Mouse (Mus musculus): Measurements from ENCODE around the gene Casz1.

Gene Casz1

GRCm38 (mm10) chr4:148908760-148909510 is 104.7 kb downstream of the Casz1 start:
- Histone ChIP-seq H3K27me3 (ENCODE audit: control insufficient read depth, insufficient read depth, low read length, poor library complexity, severe bottlenecking) (no peaks in the 10 kb centered on the region), H3K36me3 (ENCODE audit: control insufficient read depth, insufficient read depth, low read length, poor library complexity, severe bottlenecking) (no peaks in the 10 kb centered on the region)
- no peak for DNase-seq (ENCODE audit: low read depth, low spot score)

GRCm38 (mm10) chr4:148909566-148909965 is 105.3 kb downstream of the Casz1 start:
- no peaks in the 10 kb centered on the region for H3K27me3 ChIP-seq (ENCODE audit: control insufficient read depth, insufficient read depth, low read length, poor library complexity, severe bottlenecking)

GRCm38 (mm10) chr4:148912134-148912533 is 107.9 kb downstream of the Casz1 start:
- no peak for DNase-seq (ENCODE audit: low read depth, low spot score)
- H3K36me3 ChIP-seq (ENCODE audit: control insufficient read depth, insufficient read depth, low read length, poor library complexity, severe bottlenecking) = no peaks in the 10 kb centered on the region
- no peaks in the 10 kb centered on the region for H3K27me3 ChIP-seq (ENCODE audit: control insufficient read depth, insufficient read depth, low read length, poor library complexity, severe bottlenecking)

More at GRCm38 (mm10) chr4:148909566-148909965, 105.3 kb downstream of the Casz1 start:
- no peak for DNase-seq (ENCODE audit: low read depth, low spot score)
- no peaks in the 10 kb centered on the region for H3K36me3 ChIP-seq (ENCODE audit: control insufficient read depth, insufficient read depth, low read length, poor library complexity, severe bottlenecking)

GRCm38 (mm10) chr4:148912826-148913590 is 108.8 kb downstream of the Casz1 start:
- no peaks in the 10 kb centered on the region for H3K36me3 ChIP-seq (ENCODE audit: control insufficient read depth, insufficient read depth, low read length, poor library complexity, severe bottlenecking)
- no peaks in the 10 kb centered on the region for H3K27me3 ChIP-seq (ENCODE audit: control insufficient read depth, insufficient read depth, low read length, poor library complexity, severe bottlenecking)
- no peak for DNase-seq (ENCODE audit: low read depth, low spot score)

- Histone ChIP-seq H3K27me3 (ENCODE audit: control insufficient read depth, insufficient read depth, low read length, poor library complexity, severe bottlenecking) (no peaks in the 10 kb centered on the region), H3K36me3 (ENCODE audit: control insufficient read depth, insufficient read depth, low read length, poor library complexity, severe bottlenecking) (no peaks in the 10 kb centered on the region)
- DNase-seq (ENCODE audit: low read depth, low spot score) = no peak
Observed at GRCm38 (mm10) chr4:148914863-148915622, 110.8 kb downstream of the Casz1 start.

- H3K27me3 ChIP-seq (ENCODE audit: control insufficient read depth, insufficient read depth, low read length, poor library complexity, severe bottlenecking) = no peaks in the 10 kb centered on the region
- no peak for DNase-seq (ENCODE audit: low read depth, low spot score)
Observed at GRCm38 (mm10) chr4:148915849-148916248, 111.6 kb downstream of the Casz1 start.

GRCm38 (mm10) chr4:148918707-148919447 is 114.6 kb downstream of the Casz1 start:
- DNase-seq (ENCODE audit: low read depth, low spot score) = no peak
- no peaks in the 10 kb centered on the region for H3K27me3 ChIP-seq (ENCODE audit: control insufficient read depth, insufficient read depth, low read length, poor library complexity, severe bottlenecking)
- no peaks in the 10 kb centered on the region for H3K36me3 ChIP-seq (ENCODE audit: control insufficient read depth, insufficient read depth, low read length, poor library complexity, severe bottlenecking)

More at GRCm38 (mm10) chr4:148915849-148916248, 111.6 kb downstream of the Casz1 start:
- no peaks in the 10 kb centered on the region for H3K36me3 ChIP-seq (ENCODE audit: control insufficient read depth, insufficient read depth, low read length, poor library complexity, severe bottlenecking)

GRCm38 (mm10) chr4:148920610-148921009 is 116.4 kb downstream of the Casz1 start:
- DNase-seq (ENCODE audit: low read depth, low spot score) = no peak
- Histone ChIP-seq H3K27me3 (ENCODE audit: control insufficient read depth, insufficient read depth, low read length, poor library complexity, severe bottlenecking) (no peaks in the 10 kb centered on the region), H3K36me3 (ENCODE audit: control insufficient read depth, insufficient read depth, low read length, poor library complexity, severe bottlenecking) (no peaks in the 10 kb centered on the region)

GRCm38 (mm10) chr4:148922221-148922700 is 118.0 kb downstream of the Casz1 start:
- DNase-seq (ENCODE audit: low read depth, low spot score) = no peak
- no peaks in the 10 kb centered on the region for H3K27me3 ChIP-seq (ENCODE audit: control insufficient read depth, insufficient read depth, low read length, poor library complexity, severe bottlenecking)
- H3K36me3 ChIP-seq (ENCODE audit: control insufficient read depth, insufficient read depth, low read length, poor library complexity, severe bottlenecking) = no peaks in the 10 kb centered on the region

- DNase-seq (ENCODE audit: low read depth, low spot score) = no peak
- no peaks in the 10 kb centered on the region for H3K27me3 ChIP-seq (ENCODE audit: control insufficient read depth, insufficient read depth, low read length, poor library complexity, severe bottlenecking)
- H3K36me3 ChIP-seq (ENCODE audit: control insufficient read depth, insufficient read depth, low read length, poor library complexity, severe bottlenecking) = no peaks in the 10 kb centered on the region
Observed at GRCm38 (mm10) chr4:148923414-148923813, 119.2 kb downstream of the Casz1 start.

GRCm38 (mm10) chr4:148923976-148924375 is 119.7 kb downstream of the Casz1 start:
- no peaks in the 10 kb centered on the region for H3K36me3 ChIP-seq (ENCODE audit: control insufficient read depth, insufficient read depth, low read length, poor library complexity, severe bottlenecking)
- no peaks in the 10 kb centered on the region for H3K27me3 ChIP-seq (ENCODE audit: control insufficient read depth, insufficient read depth, low read length, poor library complexity, severe bottlenecking)
- DNase-seq (ENCODE audit: low read depth, low spot score) = no peak

GRCm38 (mm10) chr4:148925589-148926359 is 121.5 kb downstream of the Casz1 start:
- Histone ChIP-seq H3K36me3 (ENCODE audit: control insufficient read depth, insufficient read depth, low read length, poor library complexity, severe bottlenecking) (no peaks in the 10 kb centered on the region), H3K27me3 (ENCODE audit: control insufficient read depth, insufficient read depth, low read length, poor library complexity, severe bottlenecking) (no peaks in the 10 kb centered on the region)
- DNase-seq (ENCODE audit: low read depth, low spot score) = no peak

- H3K27me3 ChIP-seq (ENCODE audit: control insufficient read depth, insufficient read depth, low read length, poor library complexity, severe bottlenecking) = no peaks in the 10 kb centered on the region
- DNase-seq (ENCODE audit: low read depth, low spot score) = no peak
- H3K36me3 ChIP-seq (ENCODE audit: control insufficient read depth, insufficient read depth, low read length, poor library complexity, severe bottlenecking) = no peaks in the 10 kb centered on the region
Observed at GRCm38 (mm10) chr4:148926459-148926858, 122.2 kb downstream of the Casz1 start.
